Mouse (Mus musculus): ENCODE data around the gene Zw10.

GRCm38 (mm10) chr9:49110476-49111220 lies 55.2 kb downstream of the Zw10 start:
- TF ChIP-seq ZNF384 (IDR thresholded peaks at IDR 0.05; ENCODE audit: low read depth, low read length) (no peak), ZC3H11A (IDR thresholded peaks at IDR 0.05; ENCODE audit: borderline replicate concordance, low read depth, low read length) (no peak)

Measured in ES-E14 (cell line).